Mouse (Mus musculus) forebrain, embryonic 13.5 days (tissue): Measurements from ENCODE around the gene Tmprss9. TPM values are rescaled to one million over a fixed set of nuclear protein-coding genes. Genes with fewer than 3 reads are reported as not detected.

Experiments
- ATAC-seq: fragments of 200-750 bp; cut with Nextera tagmentation; 2 replicates; pipeline ENCODE4 v1.8.0; 2017
- H3K27ac ChIP-seq: fragments of 300-500 bp; sonication (generic); 2 replicates; pipeline ENCODE4 v1.5.1; 2015; ENCODE audit warnings: inconsistent platforms, mild to moderate bottlenecking, moderate library complexity
- H3K27me3 ChIP-seq: fragments of 300-500 bp; sonication (generic); 2 replicates; pipeline ENCODE4 v1.6.1; 2015; ENCODE audit warnings: mild to moderate bottlenecking, inconsistent platforms
- H3K36me3 ChIP-seq: fragments of 300-500 bp; sonication (generic); 2 replicates; pipeline ENCODE4 v1.6.1; 2015; ENCODE audit warnings: mild to moderate bottlenecking, inconsistent platforms; ENCODE audit not compliant: poor library complexity, severe bottlenecking
- H3K4me1 ChIP-seq: fragments of 300-500 bp; sonication (generic); 2 replicates; pipeline ENCODE4 v1.6.1; 2015; ENCODE audit warnings: inconsistent platforms
- H3K4me2 ChIP-seq: fragments of 300-500 bp; sonication (generic); 2 replicates; pipeline ENCODE4 v1.6.1; 2015; ENCODE audit warnings: inconsistent platforms, mild to moderate bottlenecking, moderate library complexity
- H3K4me3 ChIP-seq: fragments of 300-500 bp; sonication (generic); 2 replicates; pipeline ENCODE4 v1.5.1; 2015; ENCODE audit warnings: mild to moderate bottlenecking, inconsistent platforms
- H3K9ac ChIP-seq: fragments of 300-500 bp; sonication (generic); 2 replicates; pipeline ENCODE4 v1.6.1; 2015; ENCODE audit warnings: mild to moderate bottlenecking, inconsistent platforms
- H3K9me3 ChIP-seq: fragments of 300-500 bp; sonication (generic); replicated peaks from 2 replicates; pipeline ENCODE4 v1.6.1; 2016; ENCODE audit warnings: inconsistent platforms
- WGBS: fragments of 180-500 bp; shearing (Covaris S2); methylation state at CpG from one replicate; pipeline ENCODE4 v1.1.7; 2015; 5-methylcytosine and 5-hydroxymethylcytosine counted together
- polyA plus RNA-seq: library from polyadenylated mRNA; unstranded; fragments of >200 nt; fragmentation: Nextera tagmentation; extraction: Ambion mirVana; gene quantifications from 2 replicates; pipeline ENCODE4 v1.2.1, GENCODE M21; 2015

Gene Tmprss9
- polyA plus RNA-seq, 1 experiment from 2014 or later, result 0.14 TPM

DNA sequence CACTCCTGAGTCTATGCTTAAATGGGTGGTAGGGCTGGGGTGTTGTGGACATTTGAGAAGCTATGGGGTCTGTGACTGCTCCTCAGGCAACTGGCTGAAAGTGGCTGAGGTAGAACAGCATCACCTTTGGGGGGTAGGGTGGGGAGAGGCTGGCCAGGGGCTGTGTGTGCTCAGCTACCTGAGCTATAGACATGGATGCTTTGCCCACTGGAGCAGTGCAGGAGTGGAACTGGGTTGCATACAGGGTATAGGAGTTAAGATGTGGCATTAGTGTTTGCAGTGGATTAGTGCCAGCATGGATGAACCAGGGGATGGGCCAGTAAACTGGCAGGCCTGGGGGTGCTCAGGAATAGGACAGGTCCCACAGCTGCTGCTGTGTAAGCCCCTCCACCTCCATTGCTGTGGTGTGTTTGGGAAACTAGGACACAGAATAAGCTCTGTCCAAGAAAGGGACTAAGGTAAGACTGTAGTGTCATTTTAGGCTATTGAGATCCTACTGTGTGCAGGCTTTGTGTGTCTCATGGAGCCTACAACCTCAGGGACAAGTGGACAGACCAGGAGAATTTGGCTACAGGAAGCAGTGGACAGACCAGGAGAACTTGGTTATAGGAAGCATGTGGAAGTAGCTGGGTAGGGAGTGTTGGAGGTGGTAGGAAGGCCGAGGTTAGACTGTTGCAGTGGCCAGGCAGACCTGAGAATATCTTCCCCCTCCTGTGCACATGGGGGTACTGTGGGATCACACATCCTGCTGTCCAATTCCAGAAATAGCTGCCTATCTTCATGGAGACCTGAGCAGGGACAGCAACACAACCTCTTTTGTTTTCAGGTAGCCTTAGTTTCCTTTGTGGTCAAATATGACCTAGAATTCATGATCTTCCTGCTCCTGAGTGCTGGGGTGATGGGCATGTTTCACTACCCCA, 42.0 kb upstream of the Tmprss9 start:
- no peak for ATAC-seq
- H3K4me3 ChIP-seq, result no peak overlapping the region

DNA sequence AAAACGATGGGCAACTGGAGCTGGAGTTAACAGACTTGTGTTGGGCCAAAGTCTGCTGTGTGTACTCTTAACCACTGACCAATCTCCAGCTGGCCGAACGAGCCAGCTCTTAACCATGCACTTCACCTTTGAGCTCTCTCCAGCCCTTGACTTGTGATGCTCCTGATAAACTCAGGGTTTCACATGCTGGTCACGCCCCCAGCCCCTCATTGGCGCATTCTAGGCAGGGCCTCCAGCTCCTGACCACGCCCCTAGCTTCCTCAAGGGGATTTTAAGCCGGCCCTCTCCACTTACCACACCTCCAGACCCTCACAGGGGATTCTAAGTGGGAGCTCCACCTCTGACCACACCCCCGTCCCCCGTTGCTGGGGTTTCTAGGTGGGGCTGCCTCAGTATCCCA, 40.5 kb upstream of the Tmprss9 start:
- H3K36me3 ChIP-seq, result peaks cover 35% of the 10 kb centered on the region
- peak overlapping the region; percentile 10; the same call in 1 of the 2 replicates for H3K4me3 ChIP-seq
- H3K9me3 ChIP-seq, result no peaks in the 10 kb centered on the region
- H3K4me1 ChIP-seq, result peaks cover 45% of the 10 kb centered on the region
- ATAC-seq, result no peak
- H3K27ac ChIP-seq, result no peak overlapping the region
- H3K9ac ChIP-seq, result no peak overlapping the region
- H3K4me2 ChIP-seq, result no peak overlapping the region
- peaks cover 28% of the 10 kb centered on the region for H3K27me3 ChIP-seq
- 3% methylated on average over 9 of the region's 9 CpGs for WGBS

More for the DNA sequence above, 42.0 kb upstream of the Tmprss9 start:
- Histone ChIP-seq H3K27ac (no peak overlapping the region; the same call in 1 of the 2 replicates), H3K27me3 (peaks cover 13% of the 10 kb centered on the region), H3K4me2 (no peak overlapping the region), H3K9ac (no peak overlapping the region), H3K9me3 (no peaks in the 10 kb centered on the region), H3K36me3 (peaks cover 32% of the 10 kb centered on the region), H3K4me1 (peaks cover 42% of the 10 kb centered on the region)
- 60% methylated on average over 1 of the region's 1 CpGs for WGBS

- peaks cover 40% of the 10 kb centered on the region for H3K4me1 ChIP-seq
- no peaks in the 10 kb centered on the region for H3K9me3 ChIP-seq
- no peak overlapping the region for H3K9ac ChIP-seq
- peaks cover 29% of the 10 kb centered on the region for H3K27me3 ChIP-seq
- H3K36me3 ChIP-seq, result peaks cover 35% of the 10 kb centered on the region
- no peak overlapping the region for H3K4me2 ChIP-seq
- no peak for ATAC-seq
- no peak overlapping the region for H3K4me3 ChIP-seq
- H3K27ac ChIP-seq, result no peak overlapping the region
- 51% methylated on average over 7 of the region's 7 CpGs for WGBS
These were observed 38.8 kb upstream of the Tmprss9 start for GRCm38 (mm10) chr10:80832818-80833217.

- H3K4me2 ChIP-seq, result no peak overlapping the region
- H3K4me3 ChIP-seq, result no peak overlapping the region
- H3K4me1 ChIP-seq, result peaks cover 15% of the 10 kb centered on the region
- no peak overlapping the region for H3K27ac ChIP-seq
- ATAC-seq, result no peak
- H3K27me3 ChIP-seq, result peaks cover 29% of the 10 kb centered on the region
- no peaks in the 10 kb centered on the region for H3K9me3 ChIP-seq
- 61% methylated on average over 30 of the region's 30 CpGs for WGBS
- no peak overlapping the region; the same call in 1 of the 2 replicates for H3K9ac ChIP-seq
- H3K36me3 ChIP-seq, result peaks cover 10% of the 10 kb centered on the region
These were observed 36.0 kb upstream of the Tmprss9 start for GRCm38 (mm10) chr10:80835617-80836016.

GRCm38 (mm10) chr10:80836949-80837379, 34.7 kb upstream of the Tmprss9 start:
- no peaks in the 10 kb centered on the region for H3K9me3 ChIP-seq
- no peak overlapping the region for H3K27ac ChIP-seq
- H3K4me3 ChIP-seq, result no peak overlapping the region
- H3K9ac ChIP-seq, result no peak overlapping the region
- 0 out of 2 replicates have a peak, but pooled peaks cover 7% of the 10 kb centered on the region for H3K4me1 ChIP-seq
- H3K36me3 ChIP-seq, result 0 out of 2 replicates have a peak, but pooled peaks cover 3% of the 10 kb centered on the region
- H3K4me2 ChIP-seq, result no peak overlapping the region
- WGBS, result 46% methylated on average over 7 of the region's 7 CpGs
- H3K27me3 ChIP-seq, result peaks cover 30% of the 10 kb centered on the region
- ATAC-seq, result peak; percentile 7; the same call in 1 of the 2 replicates

GRCm38 (mm10) chr10:80837827-80838226, 33.8 kb upstream of the Tmprss9 start:
- no peaks in the 10 kb centered on the region for H3K9me3 ChIP-seq
- H3K9ac ChIP-seq, result no peak overlapping the region
- peaks cover 38% of the 10 kb centered on the region for H3K27me3 ChIP-seq
- H3K27ac ChIP-seq, result no peak overlapping the region
- no peak overlapping the region for H3K4me2 ChIP-seq
- 0 out of 2 replicates have a peak, but pooled peaks cover 3% of the 10 kb centered on the region for H3K36me3 ChIP-seq
- H3K4me3 ChIP-seq, result no peak overlapping the region
- 0 out of 2 replicates have a peak, but pooled peaks cover 7% of the 10 kb centered on the region for H3K4me1 ChIP-seq
- WGBS, result 10% methylated on average over 2 of the region's 2 CpGs
- no peak for ATAC-seq

DNA sequence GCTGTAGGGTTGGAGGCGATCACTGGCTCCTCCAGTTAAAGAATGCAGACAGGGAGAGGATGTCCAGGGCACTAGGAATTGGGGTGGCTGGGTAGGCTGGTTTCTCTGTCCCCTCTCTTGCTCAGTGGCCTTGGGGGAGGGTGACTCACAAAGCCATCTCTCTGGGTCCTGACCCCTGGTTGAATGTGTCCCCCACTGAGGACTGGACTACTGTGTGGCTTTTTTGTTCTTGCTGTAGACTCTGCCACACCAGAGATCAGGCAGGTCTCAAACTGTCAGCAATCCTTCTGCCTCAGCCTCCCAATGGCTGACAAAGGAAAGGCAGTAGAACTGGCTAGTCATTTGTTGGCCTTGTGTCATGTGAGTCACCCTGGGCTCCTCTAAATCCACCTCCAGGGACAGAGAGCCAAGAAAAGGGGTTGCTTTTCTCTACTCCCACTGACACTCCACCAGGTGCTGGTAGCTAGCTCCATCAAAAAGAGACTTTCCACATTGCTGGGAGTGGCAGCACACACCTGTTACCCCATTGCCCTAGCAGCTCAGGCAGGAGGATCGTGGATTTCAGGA, 33.2 kb upstream of the Tmprss9 start:
- H3K27me3 ChIP-seq, result peaks cover 44% of the 10 kb centered on the region
- peaks cover 11% of the 10 kb centered on the region for H3K4me1 ChIP-seq

DNA sequence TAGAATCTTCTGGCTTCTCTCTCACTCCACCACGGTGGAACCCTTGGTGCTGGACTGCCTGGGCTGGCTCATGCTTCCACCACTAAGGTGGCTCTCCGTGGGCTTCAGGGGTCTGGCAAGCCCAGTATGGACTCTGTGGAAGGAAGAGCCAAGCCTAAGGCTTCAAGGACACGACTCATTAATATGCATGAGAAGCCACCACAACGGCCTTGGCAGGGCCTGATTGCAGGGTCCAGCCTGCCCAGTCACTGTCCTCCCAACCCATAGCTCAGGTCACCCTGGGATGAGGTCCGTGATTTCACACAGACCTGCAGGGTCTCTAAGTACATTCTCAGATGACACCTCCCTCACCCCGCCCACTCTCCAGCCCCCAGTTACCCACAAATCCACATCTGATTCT, 31.8 kb upstream of the Tmprss9 start:
- peaks cover 44% of the 10 kb centered on the region for H3K27me3 ChIP-seq
- ATAC-seq, result no peak
- H3K9ac ChIP-seq, result no peak overlapping the region

More for the DNA sequence above, 33.2 kb upstream of the Tmprss9 start:
- no peak for ATAC-seq
- H3K9ac ChIP-seq, result no peak overlapping the region
- 73% methylated on average over 2 of the region's 2 CpGs for WGBS
- H3K4me2 ChIP-seq, result no peak overlapping the region
- 0 out of 2 replicates have a peak, but pooled peaks cover 3% of the 10 kb centered on the region for H3K36me3 ChIP-seq
- no peak overlapping the region for H3K4me3 ChIP-seq
- no peaks in the 10 kb centered on the region for H3K9me3 ChIP-seq
- no peak overlapping the region for H3K27ac ChIP-seq

GRCm38 (mm10) chr10:80841685-80842084, 30.0 kb upstream of the Tmprss9 start:
- Histone ChIP-seq H3K4me3 (no peak overlapping the region), H3K27ac (no peak overlapping the region), H3K9ac (no peak overlapping the region), H3K27me3 (peaks cover 41% of the 10 kb centered on the region), H3K4me1 (peaks cover 15% of the 10 kb centered on the region), H3K9me3 (no peaks in the 10 kb centered on the region), H3K36me3 (no peaks in the 10 kb centered on the region), H3K4me2 (no peak overlapping the region)
- 73% methylated on average over 2 of the region's 2 CpGs for WGBS
- no peak for ATAC-seq

More for the DNA sequence above, 31.8 kb upstream of the Tmprss9 start:
- no peak overlapping the region for H3K4me3 ChIP-seq
- peaks cover 21% of the 10 kb centered on the region for H3K4me1 ChIP-seq
- H3K36me3 ChIP-seq, result 0 out of 2 replicates have a peak, but pooled peaks cover under 1% of the 10 kb centered on the region
- H3K9me3 ChIP-seq, result no peaks in the 10 kb centered on the region
- H3K4me2 ChIP-seq, result no peak overlapping the region
- 68% methylated on average over 6 of the region's 6 CpGs for WGBS
- H3K27ac ChIP-seq, result no peak overlapping the region

GRCm38 (mm10) chr10:80842334-80842733, 29.3 kb upstream of the Tmprss9 start:
- Histone ChIP-seq H3K36me3 (no peaks in the 10 kb centered on the region), H3K27me3 (peaks cover 41% of the 10 kb centered on the region), H3K4me1 (peaks cover 15% of the 10 kb centered on the region), H3K9ac (no peak overlapping the region), H3K27ac (no peak overlapping the region), H3K4me3 (no peak overlapping the region), H3K4me2 (no peak overlapping the region), H3K9me3 (no peaks in the 10 kb centered on the region)
- no peak for ATAC-seq
- 82% methylated on average over 15 of the region's 15 CpGs for WGBS

GRCm38 (mm10) chr10:80843087-80843930, 28.3 kb upstream of the Tmprss9 start:
- Histone ChIP-seq H3K4me1 (peaks cover 15% of the 10 kb centered on the region), H3K9me3 (no peaks in the 10 kb centered on the region), H3K4me3 (peak overlapping the region; percentile 47), H3K27me3 (peaks cover 41% of the 10 kb centered on the region), H3K9ac (peak overlapping the region; percentile 72), H3K4me2 (peak overlapping the region; percentile 86), H3K36me3 (no peaks in the 10 kb centered on the region), H3K27ac (no peak overlapping the region)
- 0 out of 2 replicates have a peak, but pooled peaks have one; percentile 24 for ATAC-seq
- WGBS, result 8% methylated on average over 31 of the region's 32 CpGs
